Mouse (Mus musculus): Measurements from ENCODE around the gene 1700029I15Rik.
"Not testable (repeated sequence)": the region's sequence is repeated elsewhere in the genome, so short reads cannot be mapped to it uniquely, and the experiment has no call there.

Gene 1700029I15Rik

GRCm38 (mm10) chr2:92395535-92395934, 13.2 kb downstream of the 1700029I15Rik start:
- Histone ChIP-seq H3K36me3 (ENCODE audit: control insufficient read depth, insufficient read depth, low read length, poor library complexity, severe bottlenecking) (no peaks in the 10 kb centered on the region), H3K27me3 (ENCODE audit: control insufficient read depth, insufficient read depth, low read length, poor library complexity, severe bottlenecking) (no peaks in the 10 kb centered on the region; the same call in 1 of the 2 replicates)
- DNase-seq (ENCODE audit: low read depth, low spot score), result no peak

- DNase-seq (ENCODE audit: low read depth, low spot score), result no peak
- Histone ChIP-seq H3K36me3 (ENCODE audit: control insufficient read depth, insufficient read depth, low read length, poor library complexity, severe bottlenecking) (no peaks in the 10 kb centered on the region), H3K27me3 (ENCODE audit: control insufficient read depth, insufficient read depth, low read length, poor library complexity, severe bottlenecking) (no peaks in the 10 kb centered on the region)
These were observed 15.1 kb downstream of the 1700029I15Rik start for GRCm38 (mm10) chr2:92397436-92397835.

GRCm38 (mm10) chr2:92399877-92400276, 17.5 kb downstream of the 1700029I15Rik start:
- H3K27me3 ChIP-seq (ENCODE audit: control insufficient read depth, insufficient read depth, low read length, poor library complexity, severe bottlenecking); DNase-seq (ENCODE audit: low read depth, low spot score); H3K36me3 ChIP-seq (ENCODE audit: control insufficient read depth, insufficient read depth, low read length, poor library complexity, severe bottlenecking): not testable (repeated sequence)

GRCm38 (mm10) chr2:92400682-92401081, 18.3 kb downstream of the 1700029I15Rik start:
- no peaks in the 10 kb centered on the region for H3K36me3 ChIP-seq (ENCODE audit: control insufficient read depth, insufficient read depth, low read length, poor library complexity, severe bottlenecking)
- H3K27me3 ChIP-seq (ENCODE audit: control insufficient read depth, insufficient read depth, low read length, poor library complexity, severe bottlenecking), result no peaks in the 10 kb centered on the region
- DNase-seq (ENCODE audit: low read depth, low spot score), result no peak

- H3K27me3 ChIP-seq (ENCODE audit: control insufficient read depth, insufficient read depth, low read length, poor library complexity, severe bottlenecking), result no peaks in the 10 kb centered on the region
- no peak for DNase-seq (ENCODE audit: low read depth, low spot score)
- H3K36me3 ChIP-seq (ENCODE audit: control insufficient read depth, insufficient read depth, low read length, poor library complexity, severe bottlenecking), result peaks cover 1% of the 10 kb centered on the region; the same call in 1 of the 2 replicates
These were observed 18.8 kb downstream of the 1700029I15Rik start, which contains the start of gene Mapk8ip1 for GRCm38 (mm10) chr2:92401091-92401561. Mapk8ip1 (minus strand) TSS chr2:92401263.

GRCm38 (mm10) chr2:92402591-92403326, 20.4 kb downstream of the 1700029I15Rik start:
- Histone ChIP-seq H3K36me3 (ENCODE audit: control insufficient read depth, insufficient read depth, low read length, poor library complexity, severe bottlenecking) (peaks cover 2% of the 10 kb centered on the region; the same call in 1 of the 2 replicates), H3K27me3 (ENCODE audit: control insufficient read depth, insufficient read depth, low read length, poor library complexity, severe bottlenecking) (no peaks in the 10 kb centered on the region)
- no peak for DNase-seq (ENCODE audit: low read depth, low spot score)

- Histone ChIP-seq H3K27me3 (ENCODE audit: control insufficient read depth, insufficient read depth, low read length, poor library complexity, severe bottlenecking) (no peaks in the 10 kb centered on the region), H3K36me3 (ENCODE audit: control insufficient read depth, insufficient read depth, low read length, poor library complexity, severe bottlenecking) (peaks cover 2% of the 10 kb centered on the region; the same call in 1 of the 2 replicates)
- DNase-seq (ENCODE audit: low read depth, low spot score), result no peak
These were observed 21.5 kb downstream of the 1700029I15Rik start for GRCm38 (mm10) chr2:92403776-92404319.

- no peak for DNase-seq (ENCODE audit: low read depth, low spot score)
- H3K36me3 ChIP-seq (ENCODE audit: control insufficient read depth, insufficient read depth, low read length, poor library complexity, severe bottlenecking), result peaks cover 4% of the 10 kb centered on the region
- no peaks in the 10 kb centered on the region for H3K27me3 ChIP-seq (ENCODE audit: control insufficient read depth, insufficient read depth, low read length, poor library complexity, severe bottlenecking)
These were observed 22.4 kb downstream of the 1700029I15Rik start for GRCm38 (mm10) chr2:92404737-92405136.

- Histone ChIP-seq H3K27me3 (ENCODE audit: control insufficient read depth, insufficient read depth, low read length, poor library complexity, severe bottlenecking) (no peaks in the 10 kb centered on the region), H3K36me3 (ENCODE audit: control insufficient read depth, insufficient read depth, low read length, poor library complexity, severe bottlenecking) (peaks cover 4% of the 10 kb centered on the region)
- DNase-seq (ENCODE audit: low read depth, low spot score), result no peak
These were observed 23.3 kb downstream of the 1700029I15Rik start for GRCm38 (mm10) chr2:92405687-92406086.

- Histone ChIP-seq H3K27me3 (ENCODE audit: control insufficient read depth, insufficient read depth, low read length, poor library complexity, severe bottlenecking) (no peaks in the 10 kb centered on the region), H3K36me3 (ENCODE audit: control insufficient read depth, insufficient read depth, low read length, poor library complexity, severe bottlenecking) (peaks cover 10% of the 10 kb centered on the region)
- no peak for DNase-seq (ENCODE audit: low read depth, low spot score)
These were observed 26.1 kb downstream of the 1700029I15Rik start for GRCm38 (mm10) chr2:92408309-92409045.

- H3K36me3 ChIP-seq (ENCODE audit: control insufficient read depth, insufficient read depth, low read length, poor library complexity, severe bottlenecking), result peaks cover 9% of the 10 kb centered on the region
- no peak for DNase-seq (ENCODE audit: low read depth, low spot score)
- H3K27me3 ChIP-seq (ENCODE audit: control insufficient read depth, insufficient read depth, low read length, poor library complexity, severe bottlenecking), result no peaks in the 10 kb centered on the region
These were observed 29.4 kb downstream of the 1700029I15Rik start for GRCm38 (mm10) chr2:92411705-92412104.

- no peak for DNase-seq (ENCODE audit: low read depth, low spot score)
- Histone ChIP-seq H3K36me3 (ENCODE audit: control insufficient read depth, insufficient read depth, low read length, poor library complexity, severe bottlenecking) (no peaks in the 10 kb centered on the region; the same call in 1 of the 2 replicates), H3K27me3 (ENCODE audit: control insufficient read depth, insufficient read depth, low read length, poor library complexity, severe bottlenecking) (no peaks in the 10 kb centered on the region)
These were observed 39.5 kb downstream of the 1700029I15Rik start for GRCm38 (mm10) chr2:92421723-92422387.

- DNase-seq (ENCODE audit: low read depth, low spot score), result peak; percentile 35
- Histone ChIP-seq H3K27me3 (ENCODE audit: control insufficient read depth, insufficient read depth, low read length, poor library complexity, severe bottlenecking) (no peaks in the 10 kb centered on the region), H3K36me3 (ENCODE audit: control insufficient read depth, insufficient read depth, low read length, poor library complexity, severe bottlenecking) (no peaks in the 10 kb centered on the region; the same call in 1 of the 2 replicates)
These were observed 40.2 kb downstream of the 1700029I15Rik start for GRCm38 (mm10) chr2:92422388-92423135.

- DNase-seq (ENCODE audit: low read depth, low spot score), result no peak
- Histone ChIP-seq H3K36me3 (ENCODE audit: control insufficient read depth, insufficient read depth, low read length, poor library complexity, severe bottlenecking) (no peaks in the 10 kb centered on the region; the same call in 1 of the 2 replicates), H3K27me3 (ENCODE audit: control insufficient read depth, insufficient read depth, low read length, poor library complexity, severe bottlenecking) (no peaks in the 10 kb centered on the region)
These were observed 40.8 kb downstream of the 1700029I15Rik start for GRCm38 (mm10) chr2:92423156-92423555.

Data from splenic B cell, adult 2 months (primary cell).